Mouse (Mus musculus) midbrain, postnatal 0 days (tissue): ENCODE measurements around the gene Tspan31. TPM values are rescaled to one million over a fixed set of nuclear protein-coding genes. Genes with fewer than 3 reads are reported as not detected.
A peak's percentile ranks its signal among the peaks of the same experiment; 100 is the strongest.

Source experiments
- ATAC-seq: fragments of 200-750 bp; cut with Nextera tagmentation; 2 replicates; pipeline ENCODE4 v1.8.0; 2017; ENCODE audit warnings: moderate number of reproducible peaks, mild to moderate bottlenecking, moderate TSS enrichment, moderate library complexity; ENCODE audit not compliant: low FRiP score
- DNase-seq: peaks from one replicate; pipeline ENCODE4 v3.0.0-alpha.2; 2015; ENCODE audit warnings: low spot score
- H3K27ac ChIP-seq: fragments of 300-500 bp; sonication (generic); 2 replicates; pipeline ENCODE4 v1.5.1; 2014; ENCODE audit warnings: low read depth, mild to moderate bottlenecking, low read length, mixed read lengths
- H3K27me3 ChIP-seq: fragments of 300-500 bp; sonication (generic); 2 replicates; pipeline ENCODE4 v1.6.1; 2014; ENCODE audit warnings: low read length, control low read depth, mixed read lengths; ENCODE audit not compliant: insufficient read depth
- H3K36me3 ChIP-seq: fragments of 300-500 bp; sonication (generic); 2 replicates; pipeline ENCODE4 v1.6.1; 2014; ENCODE audit warnings: low read length, control low read depth, mixed read lengths; ENCODE audit not compliant: insufficient read depth
- H3K4me1 ChIP-seq: fragments of 300-500 bp; sonication (generic); 2 replicates; pipeline ENCODE4 v1.6.1; 2014; ENCODE audit warnings: mild to moderate bottlenecking, control low read depth, antibody characterized with exemption, low read length, mixed read lengths; ENCODE audit not compliant: insufficient read depth
- H3K4me2 ChIP-seq: fragments of 300-500 bp; sonication (generic); 2 replicates; pipeline ENCODE4 v1.6.1; 2014; ENCODE audit warnings: low read depth, mild to moderate bottlenecking, low read length, mixed read lengths; ENCODE audit not compliant: poor library complexity, severe bottlenecking
- H3K4me3 ChIP-seq: fragments of 300-500 bp; sonication (generic); 2 replicates; pipeline ENCODE4 v1.5.1; 2014; ENCODE audit warnings: low read depth, mild to moderate bottlenecking, low read length, moderate library complexity
- H3K9ac ChIP-seq: fragments of 300-500 bp; sonication (generic); replicated peaks from 2 replicates; pipeline ENCODE4 v1.6.1; 2014; ENCODE audit warnings: mild to moderate bottlenecking, low read length, moderate library complexity, mixed read lengths; ENCODE audit not compliant: poor library complexity, severe bottlenecking
- H3K9me3 ChIP-seq: fragments of 300-500 bp; sonication (generic); 2 replicates; pipeline ENCODE4 v1.6.1; 2016; ENCODE audit warnings: low read length, control low read depth
- CTCF ChIP-seq: IDR thresholded peaks from 2 replicates; pipeline ENCODE4 v1.5.1; 2016; ENCODE audit warnings: antibody characterized with exemption, mild to moderate bottlenecking
- WGBS: fragments of 180-500 bp; shearing (Covaris S2); extraction: QIAGEN DNeasy Blood & Tissue Kit; methylation state at CpG from one replicate; pipeline ENCODE4 v1.1.7; 2014; 5-methylcytosine and 5-hydroxymethylcytosine counted together
- polyA plus RNA-seq: library from polyadenylated mRNA; unstranded; fragments of >200 nt; fragmentation: Nextera tagmentation; extraction: Ambion mirVana; gene quantifications from 2 replicates; pipeline ENCODE4 v1.2.1, GENCODE M21; 2015
- total RNA-seq: library from RNA; depleted of rRNA; stranded (reverse); fragments of >200 nt; gene quantifications from 2 replicates; pipeline ENCODE4 v1.2.3, GENCODE M21; 2014; rRNA removed

Tspan31 gene
- total and polyA plus RNA-seq, 2 experiments from 2014 or later: 101 to 122 TPM

- H3K9ac ChIP-seq: peak within 1 kb of the TSS; percentile 92
- H3K27ac ChIP-seq: peak within 1 kb of the TSS; percentile 73
- H3K36me3 ChIP-seq: peaks cover 16% of the 10 kb centered on the region
- no peaks in the 10 kb centered on the region for H3K27me3 ChIP-seq
- H3K4me2 ChIP-seq: peak within 1 kb of the TSS; percentile 85
- no peaks in the 10 kb centered on the region for H3K4me1 ChIP-seq
- WGBS: 6% methylated on average over 55 of the region's 56 CpGs
- peak within 1 kb of the TSS; percentile 83 for H3K4me3 ChIP-seq
- TF ChIP-seq CTCF: peak; percentile 97
- ATAC-seq (peak; percentile 78), DNase-seq (peak; percentile 94)
- H3K9me3 ChIP-seq: no peaks in the 10 kb centered on the region
These were observed 39.4 kb downstream of the Tspan31 start, which contains the start of gene Tsfm for GRCm38 (mm10) chr10:127030336-127031296. Tsfm (minus strand) TSS chr10:127030840.

- DNase-seq (no peak), ATAC-seq (no peak)
- WGBS: 78% methylated on average over 16 of the region's 16 CpGs
- Histone ChIP-seq H3K27me3 (no peaks in the 10 kb centered on the region), H3K4me2 (no peak overlapping the region), H3K4me1 (no peaks in the 10 kb centered on the region), H3K36me3 (peaks cover 11% of the 10 kb centered on the region), H3K9me3 (no peaks in the 10 kb centered on the region), H3K9ac (no peak overlapping the region), H3K27ac (no peak overlapping the region), H3K4me3 (no peak overlapping the region)
- TF ChIP-seq CTCF: no peak
These were observed 51.6 kb downstream of the Tspan31 start for GRCm38 (mm10) chr10:127018422-127018821.

Other genes starting within 250 kb of the Tspan31 start
- 13.2 and 17.4 TPM in 2 replicates for gene Atp23, start 168.9 kb downstream of the Tspan31 start, total RNA-seq
- gene Atp23, start 168.9 kb downstream of the Tspan31 start, polyA plus RNA-seq: 18.4 and 19.1 TPM in 2 replicates
- 50.1 and 54.6 TPM in 2 replicates for gene Ctdsp2, start 91.5 kb downstream of the Tspan31 start, total RNA-seq
- 10.2 and 11.2 TPM in 2 replicates for gene Ctdsp2, start 91.5 kb downstream of the Tspan31 start, polyA plus RNA-seq
- gene Avil, start 69.6 kb downstream of the Tspan31 start, total RNA-seq: 0.90 and 2.0 TPM in 2 replicates
- 1.2 and 1.3 TPM in 2 replicates for gene Avil, start 69.6 kb downstream of the Tspan31 start, polyA plus RNA-seq
- 29.3 and 33.8 TPM in 2 replicates for gene Tsfm, start 39.4 kb downstream of the Tspan31 start, total RNA-seq
- 60.7 and 63.3 TPM in 2 replicates for gene Tsfm, start 39.4 kb downstream of the Tspan31 start, polyA plus RNA-seq
- gene Mettl1, start 28.9 kb downstream of the Tspan31 start, total RNA-seq: 6.5 and 8.7 TPM in 2 replicates
- gene Mettl1, start 28.9 kb downstream of the Tspan31 start, polyA plus RNA-seq: 19.1 TPM in 2 replicates
- not detected in 2 replicates for gene Eef1akmt3, start 28.8 kb downstream of the Tspan31 start, total RNA-seq
- gene Eef1akmt3, start 28.8 kb downstream of the Tspan31 start, polyA plus RNA-seq: 0.10 and 0.16 TPM in 2 replicates
- gene Cyp27b1, start 22.0 kb downstream of the Tspan31 start, total RNA-seq: 0.22 TPM in 1 of 2 replicates, not detected in the other
- 0.13 TPM in 1 of 2 replicates, not detected in the other for gene Cyp27b1, start 22.0 kb downstream of the Tspan31 start, polyA plus RNA-seq
- gene March9, start 10.1 kb downstream of the Tspan31 start, total RNA-seq: 84.0 and 90.0 TPM in 2 replicates
- gene March9, start 10.1 kb downstream of the Tspan31 start, polyA plus RNA-seq: 8.6 and 9.8 TPM in 2 replicates
- 311 and 365 TPM in 2 replicates for gene Cdk4, start 6.7 kb downstream of the Tspan31 start, total RNA-seq
- gene Cdk4, start 6.7 kb downstream of the Tspan31 start, polyA plus RNA-seq: 364 and 374 TPM in 2 replicates
- gene Agap2, start 5.0 kb upstream of the Tspan31 start, total RNA-seq: 330 and 343 TPM in 2 replicates
- 5.4 and 6.3 TPM in 2 replicates for gene Agap2, start 5.0 kb upstream of the Tspan31 start, polyA plus RNA-seq
- gene Os9, start 50.9 kb upstream of the Tspan31 start, total RNA-seq: 114 and 120 TPM in 2 replicates
- gene Os9, start 50.9 kb upstream of the Tspan31 start, polyA plus RNA-seq: 126 TPM in 2 replicates
- 126 and 134 TPM in 2 replicates for gene B4galnt1, start 95.0 kb upstream of the Tspan31 start, total RNA-seq
- 86.8 and 88.6 TPM in 2 replicates for gene B4galnt1, start 95.0 kb upstream of the Tspan31 start, polyA plus RNA-seq
- 0.05 TPM in 2 replicates for gene Slc26a10, start 110.4 kb upstream of the Tspan31 start, total RNA-seq
- 0.80 TPM in 2 replicates for gene Slc26a10, start 110.4 kb upstream of the Tspan31 start, polyA plus RNA-seq
- gene Arhgef25, start 119.8 kb upstream of the Tspan31 start, total RNA-seq: 47.6 and 48.8 TPM in 2 replicates
- gene Arhgef25, start 119.8 kb upstream of the Tspan31 start, polyA plus RNA-seq: 13.5 and 15.4 TPM in 2 replicates
- gene Dtx3, start 125.5 kb upstream of the Tspan31 start, total RNA-seq: 258 and 275 TPM in 2 replicates
- gene Dtx3, start 125.5 kb upstream of the Tspan31 start, polyA plus RNA-seq: 205 and 217 TPM in 2 replicates
- 17.0 and 18.3 TPM in 2 replicates for gene Pip4k2c, start 141.3 kb upstream of the Tspan31 start, total RNA-seq
- gene Pip4k2c, start 141.3 kb upstream of the Tspan31 start, polyA plus RNA-seq: 14.5 and 15.1 TPM in 2 replicates
- gene Kif5a, start 193.1 kb upstream of the Tspan31 start, total RNA-seq: 244 and 249 TPM in 2 replicates
- gene Kif5a, start 193.1 kb upstream of the Tspan31 start, polyA plus RNA-seq: 102 and 103 TPM in 2 replicates
- 274 and 309 TPM in 2 replicates for gene Dctn2, start 196.1 kb upstream of the Tspan31 start, total RNA-seq
- gene Dctn2, start 196.1 kb upstream of the Tspan31 start, polyA plus RNA-seq: 318 and 345 TPM in 2 replicates
- 8.2 and 10.0 TPM in 2 replicates for gene Mbd6, start 218.8 kb upstream of the Tspan31 start, total RNA-seq
- gene Mbd6, start 218.8 kb upstream of the Tspan31 start, polyA plus RNA-seq: 7.3 and 11.2 TPM in 2 replicates
- gene Mars, start 241.5 kb upstream of the Tspan31 start, total RNA-seq: 62.6 and 84.3 TPM in 2 replicates
- gene Mars, start 241.5 kb upstream of the Tspan31 start, polyA plus RNA-seq: 103 and 112 TPM in 2 replicates